Mouse (Mus musculus) MEL (cell line): ENCODE measurements around the gene Hectd3.

Experiments
- KAT2A ChIP-seq: conservative IDR thresholded peaks from 2 replicates; pipeline ENCODE4 v1.6.1; 2012; ENCODE audit warnings: low read depth, low read length, improper control_type of control experiment, inconsistent platforms
- RAD21 ChIP-seq: IDR thresholded peaks from 2 replicates; pipeline ENCODE4 v1.6.1; 2011; ENCODE audit warnings: mild to moderate bottlenecking, low read depth, low read length, improper control_type of control experiment

DNA sequence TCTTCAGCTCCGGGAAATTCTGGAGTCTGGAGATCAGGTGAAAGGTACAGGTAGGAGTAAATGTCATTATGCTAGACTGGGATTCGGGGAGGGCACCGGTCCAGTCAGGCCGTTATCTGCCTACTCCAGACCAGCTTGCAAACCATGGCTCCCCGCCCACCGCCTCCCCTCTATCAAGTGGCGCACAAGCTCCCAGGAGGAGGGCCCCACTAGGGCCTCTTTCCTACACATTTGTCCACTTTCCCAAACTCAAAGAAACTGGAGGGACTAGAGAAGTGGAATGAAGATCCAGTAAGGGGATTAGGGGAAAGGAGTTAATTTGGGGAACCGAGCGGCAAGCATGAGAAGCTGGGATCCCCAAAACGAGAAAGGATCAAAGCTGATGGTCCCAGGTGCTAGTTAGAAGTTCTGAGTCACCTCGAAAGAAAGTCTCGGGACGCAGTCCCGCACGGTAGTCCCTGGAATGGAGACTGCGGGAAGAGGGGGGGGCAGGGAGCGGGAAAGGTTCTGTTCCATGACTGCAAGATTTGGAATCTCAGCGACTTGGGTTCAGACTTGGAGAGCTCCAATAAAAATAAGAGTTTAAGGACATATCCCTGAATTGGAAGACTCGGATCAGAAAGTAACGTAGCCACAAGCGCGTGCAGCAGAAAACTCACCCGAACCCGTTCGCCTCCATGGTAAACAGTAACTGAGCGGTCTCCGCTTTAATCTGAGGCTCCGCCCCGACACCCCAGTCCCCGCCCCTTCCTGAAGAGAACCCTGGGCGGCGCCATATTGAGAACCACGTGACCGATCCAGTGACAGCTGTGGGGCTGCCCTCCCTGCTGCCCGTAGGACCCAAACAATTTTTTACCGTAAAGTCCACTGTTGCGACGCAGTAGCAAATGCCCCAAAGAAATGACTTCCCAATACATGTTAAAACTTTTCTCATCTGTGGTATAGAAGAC lies 1.2 kb upstream of the Hectd3 start, which contains the start of gene Urod:
- TF ChIP-seq KAT2A (no peak; the same call in 1 of the 2 replicates), RAD21 (no peak)
